Comparison of ENCODE assay signal across 8 mouse cellular contexts in genomic region chr4:140665760-140666159, GRCm38 (mm10). TPM values are rescaled to one million over a fixed set of nuclear protein-coding genes. Genes with fewer than 3 reads are reported as not detected.
DNase-seq lines count a peak whose midpoint lies in the region; ATAC-seq and TF ChIP-seq lines count a peak whose summit lies in the region.

TSS of gene Arhgef10l (minus strand) at chr4:140666012.

- H3K4me1 ChIP-seq in thymus, adult 2 months (replicated peaks; ENCODE audit: control insufficient read depth, insufficient read depth, low read length), result no peaks in the 10 kb centered on the region
- H3K4me1 ChIP-seq in embryonic facial prominence, embryonic 14.5 days (ENCODE audit: control insufficient read depth, insufficient read depth, low read length), result no peaks in the 10 kb centered on the region

- intact Hi-C loops in heart, postnatal 14 days (cut with DNase I), result no loop called here

- no peak for TF ChIP-seq POLR2A in thymus, adult 2 months (IDR thresholded peaks at IDR 0.05; ENCODE audit: control insufficient read depth, extremely low read depth, insufficient read depth, low read length, poor library complexity)

- DNase-seq in thymus, adult 2 months, result no peak
- no peak for DNase-seq in thymus, postnatal 10 days (ENCODE audit: low spot score in 2 of 2)
- DNase-seq in embryonic facial prominence, embryonic 14.5 days (ENCODE audit: low spot score), result peak; percentile 60
- DNase-seq in heart, postnatal 14 days, result peak in 1 of 2 experiments; percentile 19
- peak; percentile 84 for DNase-seq in large intestine, adult 2 months (ENCODE audit: low read depth, low spot score)
- peak; percentile 23 for DNase-seq in mesoderm, embryonic 11.5 days (ENCODE audit: low read depth, low spot score)
- DNase-seq in natural killer cell, adult 2 months (ENCODE audit: low spot score in 2 of 2), result no peak
- no peak for DNase-seq in yolk sac, embryonic 10.5 days (ENCODE audit: low spot score)

- no peak for TF ChIP-seq CTCF in thymus, adult 2 months (IDR thresholded peaks at IDR 0.05; ENCODE audit: borderline replicate concordance, control insufficient read depth, extremely low read depth, insufficient read depth, low read length, poor library complexity)

- H3K9ac ChIP-seq in embryonic facial prominence, embryonic 14.5 days (ENCODE audit: low read depth, low read length), result no peak within 1 kb of the TSS

- peak; percentile 75 for ATAC-seq in embryonic facial prominence, embryonic 14.5 days (ENCODE audit: low read depth)

- no peaks in the 10 kb centered on the region for H3K27me3 ChIP-seq in thymus, adult 2 months (ENCODE audit: control insufficient read depth, insufficient read depth, low read length)
- H3K27me3 ChIP-seq in embryonic facial prominence, embryonic 14.5 days (replicated peaks; ENCODE audit: control insufficient read depth, insufficient read depth, low read length), result no peaks in the 10 kb centered on the region

- no peak within 1 kb of the TSS for H3K4me2 ChIP-seq in embryonic facial prominence, embryonic 14.5 days (ENCODE audit: low read depth, low read length)

- H3K9me3 ChIP-seq in embryonic facial prominence, embryonic 14.5 days (ENCODE audit: control insufficient read depth, low read length), result no peaks in the 10 kb centered on the region

- WGBS in thymus, adult 2 months, result 87% methylated on average over 11 of the region's 11 CpGs
- 60% methylated on average over 11 of the region's 11 CpGs for WGBS in embryonic facial prominence, embryonic 14.5 days
- WGBS in large intestine, adult 2 months, result 24% methylated on average over 11 of the region's 11 CpGs

- no peak within 1 kb of the TSS for H3K27ac ChIP-seq in thymus, adult 2 months (ENCODE audit: control insufficient read depth, insufficient read depth, low read length)
- no peak within 1 kb of the TSS for H3K27ac ChIP-seq in embryonic facial prominence, embryonic 14.5 days (replicated peaks; ENCODE audit: low read depth, low read length)

- H3K4me3 ChIP-seq in thymus, adult 2 months (ENCODE audit: control insufficient read depth, insufficient read depth, low read length), result no peak within 1 kb of the TSS
- no peak within 1 kb of the TSS for H3K4me3 ChIP-seq in embryonic facial prominence, embryonic 14.5 days (ENCODE audit: low read depth, low read length)

- H3K36me3 ChIP-seq in thymus, adult 2 months (ENCODE audit: control insufficient read depth, insufficient read depth, low read length), result no peaks in the 10 kb centered on the region
- no peaks in the 10 kb centered on the region for H3K36me3 ChIP-seq in embryonic facial prominence, embryonic 14.5 days (ENCODE audit: control insufficient read depth, insufficient read depth, low read length)

RNA-seq across cellular contexts. Expression of gene Arhgef10l, which starts in this region (rescaled TPM):
- 22.2 and 26.0 TPM in 2 replicates for polyA plus RNA-seq in thymus, adult 2 months (2012; rRNA removed)
- 13.4 and 14.8 TPM in 2 replicates for polyA plus RNA-seq in embryonic facial prominence, embryonic 14.5 days (2014; fragmentation: Nextera tagmentation; extraction: Ambion mirVana)
- 10 to 100 TPM; 62.5 TPM for total RNA-seq in heart, postnatal 14 days (2021)
- polyA plus RNA-seq in large intestine, adult 2 months (2012; rRNA removed), result 21.1 and 28.4 TPM in 2 replicates

Comparison
In these comparisons a context has a peak if more than half of its experiments do, and no peak if none do; other contexts are left out.
1. DNase-seq: peak in embryonic facial prominence, embryonic 14.5 days (single experiment), large intestine, adult 2 months (single experiment) and mesoderm, embryonic 11.5 days (single experiment); none in thymus, adult 2 months (single experiment), thymus, postnatal 10 days (0 of 2), natural killer cell, adult 2 months (0 of 2) and yolk sac, embryonic 10.5 days (single experiment).